Comparison of ENCODE assay signal across 8 mouse cellular contexts in genomic region chr3:88335436-88336053, GRCm38 (mm10). TPM values are rescaled to one million over a fixed set of nuclear protein-coding genes. Genes with fewer than 3 reads are reported as not detected.
DNase-seq lines count a peak whose midpoint lies in the region; TF ChIP-seq lines count a peak whose summit lies in the region.

No protein-coding gene starts in this region.

- H3K9me3 ChIP-seq in embryonic facial prominence, embryonic 10.5 days = no peaks in the 10 kb centered on the region
- H3K9me3 ChIP-seq in hindbrain, embryonic 10.5 days = no peaks in the 10 kb centered on the region

- no peak for DNase-seq in spleen, adult 2 months (ENCODE audit: low read depth in 1 of 2, low spot score in 2 of 2)
- no peak for DNase-seq in spleen, adult 18-20 months
- no peak for DNase-seq in embryonic facial prominence, embryonic 10.5 days (ENCODE audit: low spot score)
- no peak for DNase-seq in hindbrain, embryonic 10.5 days (ENCODE audit: low spot score)
- DNase-seq in liver = peak; percentile 47
- DNase-seq in skeletal muscle tissue, adult 2 months (ENCODE audit: low read depth, low spot score) = peak; percentile 15
- no peak for DNase-seq in testis, postnatal 14 days (ENCODE audit: low spot score)
- no peak for DNase-seq in gastrocnemius, postnatal 14 days

- peak overlapping the region; percentile 89 for H3K27ac ChIP-seq in spleen, adult 2 months (ENCODE audit: insufficient read depth, low read length)
- peak overlapping the region; percentile 94 for H3K27ac ChIP-seq in embryonic facial prominence, embryonic 10.5 days (replicated peaks)
- H3K27ac ChIP-seq in hindbrain, embryonic 10.5 days = peak overlapping the region; percentile 100

- no peaks in the 10 kb centered on the region for H3K27me3 ChIP-seq in spleen, adult 2 months (ENCODE audit: control insufficient read depth, insufficient read depth, low read length)
- no peaks in the 10 kb centered on the region for H3K27me3 ChIP-seq in embryonic facial prominence, embryonic 10.5 days (replicated peaks; ENCODE audit: low read depth, poor library complexity, severe bottlenecking)
- H3K27me3 ChIP-seq in hindbrain, embryonic 10.5 days (ENCODE audit: insufficient read depth, poor library complexity, severe bottlenecking) = no peaks in the 10 kb centered on the region

- no peak for TF ChIP-seq POLR2A in spleen, adult 2 months (IDR thresholded peaks at IDR 0.05; ENCODE audit: low read depth, low read length)

- WGBS in spleen, adult 2 months = under 1% methylated on average over 27 of the region's 27 CpGs
- WGBS in embryonic facial prominence, embryonic 10.5 days = 2% methylated on average over 27 of the region's 27 CpGs
- WGBS in hindbrain, embryonic 10.5 days = 3% methylated on average over 27 of the region's 27 CpGs

- H3K36me3 ChIP-seq in spleen, adult 2 months (ENCODE audit: control insufficient read depth, insufficient read depth, low read length) = no peaks in the 10 kb centered on the region
- H3K36me3 ChIP-seq in embryonic facial prominence, embryonic 10.5 days (replicated peaks) = peaks cover 39% of the 10 kb centered on the region
- peaks cover 23% of the 10 kb centered on the region for H3K36me3 ChIP-seq in hindbrain, embryonic 10.5 days

- TF ChIP-seq CTCF in spleen, adult 2 months (IDR thresholded peaks at IDR 0.05; ENCODE audit: extremely low read depth, insufficient read depth, insufficient read length, insufficient replicate concordance) = no peak

- intact Hi-C loops in gastrocnemius, postnatal 14 days (cut with DNase I; ENCODE audit: low total_unique reads) = no loop called here

- H3K4me1 ChIP-seq in spleen, adult 2 months (ENCODE audit: control insufficient read depth, insufficient read depth, insufficient read length) = peaks cover 6% of the 10 kb centered on the region; the same call in 1 of the 2 replicates
- H3K4me1 ChIP-seq in embryonic facial prominence, embryonic 10.5 days = peaks cover 41% of the 10 kb centered on the region
- peaks cover 45% of the 10 kb centered on the region for H3K4me1 ChIP-seq in hindbrain, embryonic 10.5 days (replicated peaks)

- H3K4me3 ChIP-seq in spleen, adult 2 months (ENCODE audit: extremely low read depth, insufficient read depth, insufficient read length) = peak overlapping the region; percentile 95
- peak overlapping the region; percentile 78 for H3K4me3 ChIP-seq in embryonic facial prominence, embryonic 10.5 days
- peak overlapping the region; percentile 99 for H3K4me3 ChIP-seq in hindbrain, embryonic 10.5 days

RNA-seq across cellular contexts. Expression of gene Tmem79, which starts 0.4 kb away (rescaled TPM):
- 1.1 and 1.6 TPM in 2 replicates for polyA plus RNA-seq in spleen, adult 2 months (2012; rRNA removed)
- 2.4 and 4.8 TPM in 2 replicates for polyA plus RNA-seq in embryonic facial prominence, embryonic 10.5 days (2016; fragmentation: Nextera tagmentation; extraction: Ambion mirVana)
- 1.5 and 2.7 TPM in 2 replicates for polyA plus RNA-seq in hindbrain, embryonic 10.5 days (2016; fragmentation: Nextera tagmentation; extraction: Ambion mirVana)
- total RNA-seq in gastrocnemius, postnatal 14 days (2021) = 1 to 10 TPM; 1.8 to 2.1 TPM

RNA-seq across cellular contexts. Expression of gene Smg5, which starts 0.5 kb away (rescaled TPM):
- 64.6 and 70.3 TPM in 2 replicates for polyA plus RNA-seq in spleen, adult 2 months (2012; rRNA removed)
- 84.8 and 86.3 TPM in 2 replicates for polyA plus RNA-seq in embryonic facial prominence, embryonic 10.5 days (2016; fragmentation: Nextera tagmentation; extraction: Ambion mirVana)
- 84.1 and 87.8 TPM in 2 replicates for polyA plus RNA-seq in hindbrain, embryonic 10.5 days (2016; fragmentation: Nextera tagmentation; extraction: Ambion mirVana)
- total RNA-seq in gastrocnemius, postnatal 14 days (2021) = 10 to 100 TPM; 29.2 to 32.4 TPM

RNA-seq across cellular contexts. Expression of gene Glmp, which starts 10.7 kb away (rescaled TPM):
- polyA plus RNA-seq in spleen, adult 2 months (2012; rRNA removed) = 116 and 118 TPM in 2 replicates
- polyA plus RNA-seq in embryonic facial prominence, embryonic 10.5 days (2016; fragmentation: Nextera tagmentation; extraction: Ambion mirVana) = 142 and 153 TPM in 2 replicates
- 150 and 157 TPM in 2 replicates for polyA plus RNA-seq in hindbrain, embryonic 10.5 days (2016; fragmentation: Nextera tagmentation; extraction: Ambion mirVana)
- total RNA-seq in gastrocnemius, postnatal 14 days (2021) = 10 to 100 TPM; 50.4 to 52.3 TPM

RNA-seq across cellular contexts. Expression of gene Paqr6, which starts 28.8 kb away (rescaled TPM):
- polyA plus RNA-seq in spleen, adult 2 months (2012; rRNA removed) = 4.3 and 4.4 TPM in 2 replicates
- 0.43 and 1.2 TPM in 2 replicates for polyA plus RNA-seq in embryonic facial prominence, embryonic 10.5 days (2016; fragmentation: Nextera tagmentation; extraction: Ambion mirVana)
- 0.86 and 1.4 TPM in 2 replicates for polyA plus RNA-seq in hindbrain, embryonic 10.5 days (2016; fragmentation: Nextera tagmentation; extraction: Ambion mirVana)
- 1 to 10 TPM in 1 of 2 experiments, under 1 TPM in 1; 0.22 to 1.5 TPM for total RNA-seq in gastrocnemius, postnatal 14 days (2021)

RNA-seq across cellular contexts. Expression of gene Bglap3, which starts 37.0 kb away (rescaled TPM):
- 0.21 and 0.27 TPM in 2 replicates for polyA plus RNA-seq in spleen, adult 2 months (2012; rRNA removed)
- 0.10 and 0.35 TPM in 2 replicates for polyA plus RNA-seq in embryonic facial prominence, embryonic 10.5 days (2016; fragmentation: Nextera tagmentation; extraction: Ambion mirVana)
- 0.12 TPM in 1 of 2 replicates, not detected in the other for polyA plus RNA-seq in hindbrain, embryonic 10.5 days (2016; fragmentation: Nextera tagmentation; extraction: Ambion mirVana)
- not detected for total RNA-seq in gastrocnemius, postnatal 14 days (2021)

Comparison
In these comparisons a context has a peak if more than half of its experiments do, and no peak if none do; other contexts are left out.
1. DNase-seq: peak in liver (single experiment) and skeletal muscle tissue, adult 2 months (single experiment); none in spleen, adult 2 months (0 of 2), spleen, adult 18-20 months (0 of 2), embryonic facial prominence, embryonic 10.5 days (single experiment), hindbrain, embryonic 10.5 days (single experiment), testis, postnatal 14 days (single experiment) and gastrocnemius, postnatal 14 days (single experiment).
2. Peak in every context shown above with its lines, with median percentiles within 50 percentile points of each other: H3K27ac ChIP-seq and H3K4me3 ChIP-seq.